Mouse (Mus musculus): Measurements from ENCODE around the gene Lrrc4b. TPM values are rescaled to one million over a fixed set of nuclear protein-coding genes. Genes with fewer than 3 reads are reported as not detected.

The Lrrc4b gene
- total RNA-seq, 2 experiments from 2014 or later: 31.2 to 66.0 TPM

DNA sequence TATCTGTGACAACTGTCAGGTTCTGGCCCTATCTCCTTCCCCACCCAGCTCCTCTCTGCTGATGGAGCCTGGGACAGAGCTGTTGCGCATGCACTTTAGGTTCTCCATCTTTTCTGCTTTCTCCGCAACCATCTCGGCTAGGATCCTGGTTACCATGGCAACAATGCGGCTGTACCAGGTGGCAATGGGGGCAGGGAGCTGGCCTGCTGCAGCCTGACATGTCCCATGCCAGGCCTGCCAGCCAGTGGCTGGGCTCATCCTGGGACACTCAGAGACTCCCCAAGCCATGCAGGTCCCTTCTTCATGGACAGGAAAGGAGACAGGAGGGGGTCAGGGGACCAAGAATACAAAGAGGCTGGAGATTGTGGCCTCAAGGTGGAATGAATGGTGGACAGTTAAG lies 35.7 kb downstream of the Lrrc4b start:
- no peak for DNase-seq

DNA sequence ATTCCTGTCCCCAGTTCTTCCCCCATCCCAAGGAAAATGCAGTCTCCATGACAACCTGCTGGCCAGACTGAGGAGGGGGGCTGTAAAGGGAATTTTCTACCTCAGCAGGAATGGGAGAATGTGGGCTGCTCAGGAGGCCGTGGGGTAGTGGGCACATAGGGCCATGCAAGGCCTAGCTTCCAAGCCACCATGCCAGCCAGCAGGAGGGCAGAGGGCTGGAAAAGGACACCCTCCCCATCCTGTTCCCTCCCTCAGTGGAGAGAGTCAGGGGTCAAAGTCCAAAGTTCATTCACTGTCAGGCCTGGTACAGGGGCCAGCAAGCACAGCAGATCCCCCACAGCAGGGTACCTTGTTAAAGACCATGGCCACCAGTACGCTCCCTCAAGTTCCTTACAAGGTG lies 36.3 kb downstream of the Lrrc4b start, which contains the start of gene Aspdh:
TSS of gene Aspdh (plus strand) at position 281 of the 400 bp plus-strand sequence.
- no peak for DNase-seq

DNA sequence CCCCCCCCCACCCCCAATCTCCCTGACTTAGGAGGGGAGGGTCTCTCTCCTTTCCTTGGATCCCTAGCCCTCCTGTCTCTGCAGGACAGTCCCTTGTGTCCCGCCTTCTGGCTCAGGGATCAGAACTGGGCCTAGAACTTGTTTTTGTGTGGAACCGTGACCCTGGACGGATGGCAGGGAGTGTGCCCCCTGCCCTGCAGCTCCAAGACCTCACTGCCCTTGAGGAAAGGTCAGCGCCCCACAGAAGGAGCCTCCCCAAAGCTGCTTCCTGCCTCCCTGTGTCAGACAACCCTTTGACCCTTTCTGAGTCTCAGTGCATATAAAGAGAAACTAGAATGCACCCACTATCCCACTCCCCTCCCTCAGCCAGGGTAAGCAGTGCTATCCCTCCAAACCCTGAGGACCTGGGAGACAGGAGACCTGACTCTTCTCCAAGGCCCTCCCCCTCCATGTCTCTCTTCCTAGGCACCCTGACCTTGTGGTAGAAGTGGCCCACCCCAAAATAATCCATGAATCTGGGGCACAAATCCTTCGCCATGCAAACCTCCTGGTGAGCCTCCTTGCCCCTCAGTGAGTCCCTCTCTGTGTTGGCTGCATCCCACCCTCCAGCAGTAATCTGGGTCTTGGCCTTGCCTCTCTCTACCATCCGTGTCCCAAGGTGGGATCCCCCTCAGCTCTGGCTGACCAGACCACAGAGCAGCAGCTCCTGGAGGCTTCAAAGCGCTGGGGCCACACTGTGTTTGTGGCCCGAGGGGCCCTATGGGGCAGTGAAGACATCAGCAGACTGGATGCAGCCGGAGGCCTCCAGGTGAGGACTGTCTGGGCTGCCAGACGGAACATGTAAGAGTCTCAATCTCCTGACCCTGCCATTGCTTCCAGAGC lies 37.4 kb downstream of the Lrrc4b start:
- no peak for DNase-seq

DNA sequence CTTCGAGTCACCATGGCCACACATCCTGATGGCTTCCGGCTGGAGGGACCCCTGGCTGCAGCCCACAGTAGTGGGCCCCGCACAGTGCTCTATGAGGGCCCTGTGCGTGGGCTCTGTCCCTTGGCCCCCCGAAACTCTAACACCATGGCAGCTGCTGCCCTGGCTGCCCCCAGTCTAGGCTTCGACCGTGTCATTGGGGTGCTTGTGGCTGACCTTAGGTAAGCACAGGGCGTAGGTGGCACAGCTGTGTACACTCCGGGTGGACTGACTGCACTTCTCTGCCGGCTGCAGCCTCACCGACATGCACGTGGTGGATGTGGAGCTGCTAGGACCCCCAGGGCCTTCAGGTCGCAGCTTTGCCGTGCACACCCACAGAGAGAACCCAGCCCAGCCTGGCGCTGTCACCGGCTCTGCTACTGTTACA lies 38.1 kb downstream of the Lrrc4b start:
- DNase-seq: no peak

DNA sequence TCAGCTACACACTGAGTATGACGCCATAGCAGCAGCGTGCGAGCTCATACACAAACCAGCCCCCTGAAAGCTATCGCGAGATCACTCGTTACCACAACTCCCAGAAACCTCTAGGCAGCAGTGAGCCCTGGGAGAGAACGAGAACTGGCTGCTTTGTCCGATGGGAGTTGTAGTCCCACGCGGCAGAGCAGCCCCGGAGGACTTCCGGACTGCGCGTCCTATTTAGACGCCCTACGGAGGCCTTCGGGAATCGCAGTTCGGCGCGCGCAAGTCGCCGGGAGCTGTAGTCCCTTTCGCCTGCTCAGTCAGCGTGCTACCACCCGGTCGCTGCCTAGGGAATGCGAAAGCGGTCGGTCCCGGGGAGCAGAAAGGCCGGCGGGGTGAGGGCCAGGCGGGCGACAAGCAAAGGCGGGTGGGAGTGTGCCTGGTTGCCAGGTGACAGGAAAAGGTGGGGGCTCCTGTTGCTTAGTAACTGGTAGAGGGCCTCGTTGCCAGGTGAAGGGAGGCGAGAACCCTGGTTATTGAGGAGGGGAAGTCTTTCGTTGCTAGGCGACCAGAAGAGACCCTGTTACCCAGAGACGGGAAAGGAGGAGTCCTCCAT lies 39.1 kb downstream of the Lrrc4b start, which contains the start of gene Josd2:
TSS of gene Josd2 (plus strand) at position 170 of the 601 bp plus-strand sequence.
- peak; percentile 96 to 98 for DNase-seq

DNA sequence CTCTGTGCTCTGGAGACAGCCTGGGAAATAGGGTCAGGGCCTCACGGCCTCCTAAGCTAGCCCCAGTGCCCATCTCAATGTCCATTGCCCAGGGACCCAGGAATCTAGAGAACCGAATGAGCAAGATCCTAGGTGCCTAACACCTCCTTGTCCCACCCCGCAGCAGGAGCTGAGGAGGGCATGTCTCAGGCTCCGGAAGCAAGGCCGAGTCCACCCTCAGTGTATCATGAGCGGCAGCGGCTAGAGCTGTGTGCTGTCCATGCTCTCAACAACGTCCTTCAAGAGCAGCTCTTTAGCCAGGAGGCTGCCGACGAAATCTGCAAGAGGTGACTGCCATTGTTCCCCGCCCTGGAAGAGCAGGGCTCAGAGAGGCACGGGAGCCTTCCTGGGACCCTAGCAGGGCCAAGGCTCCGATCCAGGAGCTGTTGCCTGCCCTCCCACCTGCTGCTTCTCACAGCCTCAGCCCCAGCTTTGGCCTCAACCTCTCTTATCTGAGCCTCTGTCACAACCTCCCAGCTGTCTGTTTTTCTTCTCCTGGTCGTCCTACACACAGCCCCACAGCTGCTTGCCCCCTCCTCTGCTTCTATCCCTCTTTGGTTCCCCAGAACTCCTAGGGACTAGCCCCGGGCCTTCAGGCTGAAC lies 39.9 kb downstream of the Lrrc4b start:
- peak in 1 of 2 experiments; percentile 41 for DNase-seq

DNA sequence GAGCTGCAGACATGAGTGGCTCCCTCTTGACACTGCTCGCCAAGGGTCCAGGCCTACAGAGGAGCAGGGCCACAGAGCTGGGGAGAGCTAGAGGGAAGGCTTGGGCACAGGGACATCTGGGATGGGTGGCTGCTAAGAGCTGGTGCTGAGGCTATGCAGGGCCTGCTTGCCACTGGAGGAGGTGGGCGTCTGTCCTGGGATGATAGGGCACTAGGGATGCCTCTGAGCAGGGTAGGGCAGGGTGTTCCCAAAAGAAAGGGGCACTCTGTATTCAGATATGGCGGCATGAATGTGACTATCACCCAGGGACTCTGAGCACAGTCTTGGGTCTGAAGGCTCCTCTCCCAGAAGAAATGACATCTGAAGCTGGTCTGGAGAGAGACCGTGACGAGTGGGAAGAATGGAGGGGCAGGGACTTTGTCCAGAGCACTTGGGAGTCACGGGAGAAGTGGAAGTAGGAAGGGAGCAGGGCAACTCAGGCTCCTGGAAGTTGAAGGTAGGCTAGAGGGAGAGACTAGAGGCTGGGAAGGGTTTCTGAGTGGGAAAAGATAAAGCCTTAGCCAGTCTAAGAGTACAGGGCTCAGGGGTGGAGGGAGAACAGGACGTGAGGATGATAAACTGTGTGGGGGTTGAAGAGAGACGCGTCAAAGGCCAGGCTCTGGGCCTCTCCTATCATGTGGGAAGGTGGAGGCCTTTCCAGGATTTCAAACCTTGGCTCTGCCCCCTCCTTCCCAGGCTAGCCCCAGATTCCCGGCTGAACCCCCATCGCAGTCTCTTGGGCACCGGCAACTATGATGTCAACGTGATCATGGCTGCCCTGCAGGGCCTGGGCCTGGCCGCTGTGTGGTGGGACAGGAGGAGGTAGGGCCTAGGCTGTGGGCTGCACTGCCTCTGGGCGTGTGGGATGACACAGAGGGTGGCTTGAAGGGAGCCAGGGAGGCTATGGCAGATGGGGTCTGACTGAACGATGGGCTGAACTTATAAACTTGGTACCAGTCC lies 41.2 kb downstream of the Lrrc4b start:
- no peak for DNase-seq

DNA sequence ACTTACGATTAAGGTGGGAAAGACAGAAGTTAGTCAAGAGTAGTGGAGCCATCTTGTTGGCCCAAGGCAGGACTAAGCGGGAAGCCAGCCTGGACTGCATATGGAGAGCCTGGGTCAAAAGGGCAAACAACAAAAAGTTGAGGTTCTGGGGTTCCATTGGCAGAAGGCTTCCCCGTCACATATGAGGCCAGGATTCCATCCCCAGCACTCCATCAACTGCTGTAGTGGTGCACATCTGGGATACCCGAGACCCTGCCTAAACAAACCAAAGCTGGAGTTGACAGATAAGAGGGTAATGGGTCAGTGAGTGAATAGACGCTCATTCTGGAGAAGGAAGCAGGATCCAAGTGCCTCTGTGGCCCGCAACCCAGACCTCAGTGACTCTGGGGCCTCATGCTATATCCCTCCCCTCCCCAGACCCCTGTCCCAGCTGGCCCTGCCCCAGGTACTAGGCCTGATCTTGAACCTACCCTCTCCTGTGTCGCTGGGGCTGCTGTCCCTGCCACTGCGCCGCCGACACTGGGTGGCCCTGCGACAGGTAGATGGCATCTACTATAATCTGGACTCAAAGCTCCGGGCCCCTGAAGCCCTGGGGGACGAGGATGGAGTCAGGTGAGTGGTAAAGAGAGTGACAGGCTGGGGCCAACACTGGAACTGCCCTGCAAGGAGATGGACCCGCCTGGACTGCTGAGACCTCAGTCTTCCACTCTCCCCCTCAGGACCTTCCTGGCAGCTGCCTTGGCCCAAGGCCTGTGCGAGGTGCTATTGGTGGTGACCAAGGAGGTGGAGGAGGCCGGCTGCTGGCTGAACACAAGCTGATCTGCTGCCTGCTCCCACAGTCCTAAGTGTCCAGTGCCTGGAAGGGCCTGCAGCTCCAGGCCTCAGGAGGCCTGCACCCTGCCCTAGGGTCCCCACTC lies 42.1 kb downstream of the Lrrc4b start:
- peak in 1 of 2 experiments; percentile 30 for DNase-seq

DNA sequence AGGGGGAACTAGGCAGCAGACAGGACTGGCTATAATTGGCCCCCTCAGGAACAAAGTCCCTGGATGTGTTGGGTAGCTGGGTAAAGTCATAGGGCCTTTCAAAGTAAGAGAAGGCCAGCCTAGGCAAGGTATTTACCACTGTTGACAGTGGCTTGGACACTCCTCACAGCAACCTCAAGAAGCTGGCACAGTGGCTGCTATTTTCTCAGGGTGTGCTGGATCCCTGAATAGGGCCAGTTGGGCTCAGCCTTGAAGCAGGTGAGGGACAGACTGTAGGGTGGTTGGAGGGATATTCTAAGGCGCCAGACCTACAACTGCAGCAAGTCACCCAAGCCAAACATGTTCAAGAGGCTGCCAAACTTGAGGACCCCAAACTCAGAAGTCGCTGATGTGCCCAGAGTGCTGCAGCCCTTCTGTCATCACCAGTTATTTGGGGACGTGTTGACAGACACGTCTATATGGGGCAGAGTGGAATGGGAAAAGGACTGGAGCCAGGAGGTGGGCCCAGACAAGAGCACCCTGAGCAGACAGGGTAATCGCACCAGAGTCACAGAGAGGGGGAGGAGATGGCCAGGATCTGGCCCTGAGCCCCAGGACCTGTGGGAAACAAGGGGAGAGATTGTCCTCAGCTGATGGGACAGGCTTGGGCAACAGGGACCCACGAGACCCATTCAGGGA lies 43.2 kb downstream of the Lrrc4b start:
- peak; percentile 79 to 90 for DNase-seq

DNA sequence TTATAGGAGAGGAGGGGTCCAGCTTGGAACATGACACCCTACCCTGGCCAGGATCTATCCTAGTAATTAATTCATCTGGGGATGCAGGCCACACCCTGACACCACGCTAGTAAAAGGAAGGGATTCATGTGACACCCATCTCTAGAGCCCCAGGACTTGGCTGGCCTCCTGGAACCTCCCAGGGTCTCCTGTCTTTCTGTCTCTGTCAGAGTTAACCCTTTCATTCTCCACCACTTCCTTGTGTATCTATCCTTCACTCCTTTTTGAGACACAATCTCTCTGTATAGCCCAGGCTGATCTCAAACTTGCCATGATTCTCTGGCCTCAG lies 43.7 kb downstream of the Lrrc4b start:
- no peak for DNase-seq

DNA sequence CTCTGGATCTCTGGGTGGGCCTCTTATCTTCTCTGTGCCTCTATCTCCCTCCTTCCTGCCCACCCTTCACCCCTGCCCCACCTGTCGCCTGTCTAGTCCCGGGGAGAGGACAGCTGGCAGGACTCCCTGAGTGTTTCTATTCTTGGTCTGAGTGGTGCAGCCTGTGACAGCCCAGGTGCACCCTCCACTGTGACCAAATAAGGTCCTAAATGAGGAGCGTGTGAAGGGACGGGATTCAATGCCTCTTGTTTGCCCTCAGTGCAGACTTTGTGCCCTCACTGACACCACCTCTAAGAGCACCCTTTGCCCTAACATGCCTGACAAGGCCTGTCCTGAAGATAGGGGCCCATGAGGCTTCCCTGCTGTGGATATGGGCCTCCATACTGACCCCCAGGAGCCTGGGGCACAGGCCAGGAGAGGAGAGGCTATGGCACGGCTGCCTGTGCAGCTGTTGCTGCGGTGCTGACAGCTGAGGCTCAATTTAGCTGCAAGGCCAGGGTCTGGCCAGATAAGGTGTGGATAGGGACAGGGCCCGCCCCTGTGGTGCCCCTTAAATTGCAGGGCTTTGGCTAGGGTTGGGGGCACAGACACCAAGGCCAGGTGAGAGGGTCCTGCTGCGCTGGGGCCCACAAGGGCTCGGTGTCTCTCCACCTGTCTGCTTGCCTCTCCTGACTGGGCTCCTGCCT lies 44.3 kb downstream of the Lrrc4b start:
- peak; percentile 78 to 88 for DNase-seq

DNA sequence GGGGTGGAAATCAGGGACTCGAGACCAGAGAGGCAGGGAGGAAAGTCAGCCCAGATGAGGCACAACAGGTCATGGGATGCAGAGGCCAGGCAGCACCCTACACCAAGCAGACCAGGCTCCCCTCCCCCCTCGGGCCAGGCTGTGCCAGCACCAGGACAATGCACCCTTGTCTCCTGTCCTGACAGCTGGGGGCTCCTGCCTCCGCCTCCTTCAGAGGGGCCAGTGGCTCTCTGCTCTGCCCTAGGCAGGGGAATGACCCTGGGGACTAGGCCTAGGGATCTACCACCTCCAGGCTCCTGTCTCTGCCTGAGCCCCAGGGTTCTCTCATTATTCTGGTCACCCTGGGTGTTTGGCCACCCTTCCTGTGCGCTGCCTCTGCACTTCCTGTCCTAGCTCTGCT lies 45.6 kb downstream of the Lrrc4b start:
- peak; percentile 80 to 85 for DNase-seq

DNA sequence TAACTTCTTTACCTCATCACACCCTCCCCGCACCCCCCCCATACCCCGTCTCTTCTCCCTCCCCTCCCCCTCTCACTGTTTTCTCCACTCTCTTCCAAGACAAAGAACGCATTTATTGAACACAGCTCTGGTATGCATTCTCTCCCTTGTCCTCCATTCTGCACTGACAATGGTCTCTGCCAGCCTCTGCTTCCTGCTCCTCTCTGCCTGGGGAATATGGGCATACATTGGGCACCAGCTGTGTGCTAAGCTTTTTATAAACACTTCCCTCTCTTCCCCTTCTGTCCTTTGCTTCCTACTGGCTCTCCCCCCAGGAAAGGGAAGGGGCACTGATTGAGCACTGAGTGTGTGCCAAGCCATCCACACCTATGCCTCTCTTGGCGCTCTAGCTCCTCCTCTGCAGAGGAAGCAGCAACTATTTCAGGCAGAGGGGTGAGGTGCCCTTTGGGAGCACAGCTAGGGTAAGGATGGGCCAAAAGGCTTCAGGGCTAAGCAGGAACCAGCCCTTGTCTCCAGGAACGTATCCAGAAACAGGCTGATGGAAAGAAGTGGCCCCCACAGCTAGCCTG lies 46.3 kb downstream of the Lrrc4b start:
- DNase-seq: no peak

DNA sequence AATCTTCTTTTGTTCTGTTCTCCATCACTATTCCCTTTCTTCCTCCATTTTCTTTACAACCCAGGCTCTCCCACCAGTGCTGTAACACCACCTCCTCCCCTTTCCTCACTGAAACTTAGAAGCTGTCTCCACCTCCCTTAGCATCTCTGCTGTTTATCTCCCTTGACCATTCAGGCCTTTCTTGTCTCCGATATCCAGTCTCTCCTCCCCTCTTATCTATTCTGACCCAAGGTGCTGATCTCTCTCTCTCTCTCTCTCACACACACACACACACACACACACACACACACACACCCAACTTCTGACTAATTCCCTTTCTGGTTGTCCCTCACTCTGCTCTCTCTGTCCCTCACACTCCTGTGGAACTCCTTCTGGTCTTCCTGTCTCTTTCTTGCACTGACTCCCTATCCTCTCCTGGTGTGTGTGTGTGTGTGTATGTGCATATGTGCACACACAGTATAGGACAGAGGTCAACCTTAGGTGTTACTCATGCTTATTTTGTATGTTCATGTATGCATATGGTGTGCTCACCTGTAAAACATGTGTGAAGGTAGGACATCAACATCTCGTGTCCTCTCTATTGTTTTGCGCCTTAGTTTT lies 54.1 kb downstream of the Lrrc4b start:
- DNase-seq: no peak

DNA sequence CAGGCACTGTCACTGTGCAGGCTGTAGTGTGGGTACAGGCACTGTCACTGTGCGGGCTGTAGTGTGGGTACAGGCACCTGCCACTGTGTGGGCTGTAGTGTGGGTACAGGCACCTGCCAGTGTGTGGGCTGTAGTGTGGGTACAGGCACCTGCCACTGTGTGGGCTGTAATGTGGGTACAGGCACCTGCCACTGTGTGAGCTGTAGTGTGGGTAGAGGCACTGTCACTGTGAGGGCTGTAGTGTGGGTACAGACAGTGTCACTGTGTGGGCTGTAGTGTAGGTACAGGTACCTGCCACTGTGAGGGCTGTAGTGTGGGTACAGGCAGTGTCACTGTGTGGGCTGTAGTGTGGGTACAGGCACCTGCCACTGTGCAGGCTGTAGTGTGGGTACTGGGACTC lies 55.3 kb downstream of the Lrrc4b start:
- no peak for DNase-seq

DNA sequence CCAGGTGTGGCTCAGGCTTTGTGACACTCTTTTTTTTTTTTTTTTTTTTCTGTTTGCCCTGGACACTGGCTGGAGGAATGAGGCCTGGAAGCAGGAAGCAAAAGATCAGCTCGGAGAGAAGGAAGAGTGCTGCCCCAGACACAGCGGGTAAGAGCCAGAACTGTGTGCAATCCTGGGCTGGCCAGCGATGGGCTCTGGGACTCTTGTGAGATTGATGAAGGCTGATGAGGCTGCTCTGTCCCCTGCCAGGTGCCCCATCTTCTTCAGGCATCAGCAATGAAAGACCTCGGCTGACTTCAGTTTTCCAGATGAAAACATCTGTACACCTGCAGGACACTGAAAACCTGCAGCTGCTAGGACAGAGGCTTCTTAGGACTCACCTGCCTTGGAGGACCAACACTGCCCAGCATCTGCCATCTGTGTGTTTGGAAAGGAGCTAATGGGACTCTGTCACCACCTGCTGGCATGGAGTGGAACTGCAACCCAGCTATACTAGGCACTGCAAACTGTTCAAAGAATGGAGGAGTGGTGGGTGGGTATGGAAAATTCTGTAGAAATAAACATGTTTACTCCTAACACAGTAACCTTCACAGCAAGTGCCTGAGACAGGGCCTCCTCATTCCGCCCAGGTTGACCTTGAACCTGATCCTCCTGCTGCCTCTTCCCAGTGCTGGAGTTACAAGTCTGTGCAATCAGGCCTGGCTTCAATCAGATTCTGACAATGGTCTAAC lies 56.2 kb downstream of the Lrrc4b start:
- peak; percentile 61 to 87 for DNase-seq

DNA sequence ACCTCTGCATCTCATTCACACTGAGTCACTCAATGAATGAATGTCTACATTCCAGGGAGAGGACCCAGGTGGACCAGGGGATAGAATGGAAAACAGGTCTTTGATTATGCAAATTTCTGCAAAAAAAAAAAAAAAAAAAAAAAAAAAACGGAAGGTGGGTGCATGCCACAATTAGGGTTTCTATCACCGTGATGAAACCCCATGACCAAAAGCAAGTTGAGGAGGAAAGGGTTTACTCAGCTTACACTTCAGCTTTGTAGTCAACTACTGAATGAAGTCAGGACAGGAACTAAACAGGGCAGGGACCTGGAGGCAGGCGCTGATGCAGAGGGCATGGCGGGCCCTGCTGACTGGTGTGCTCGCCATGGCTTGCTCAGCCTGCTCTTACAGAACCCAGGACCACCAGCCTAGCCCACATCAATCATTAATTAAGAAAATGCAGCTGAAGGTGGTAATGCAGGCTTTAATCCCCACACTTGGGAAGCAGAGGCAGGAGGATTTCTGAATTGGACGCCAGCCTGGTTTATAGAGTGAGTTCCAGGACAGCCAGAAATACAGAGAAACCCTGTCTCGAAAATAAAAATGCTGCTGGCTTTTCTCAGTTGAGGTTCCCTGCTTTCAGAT lies 56.9 kb downstream of the Lrrc4b start:
- no peak for DNase-seq

All from heart, adult 18-20 months (tissue).